Mouse (Mus musculus) spleen, adult 2 months (tissue): ENCODE measurements around the gene Rpia.

Experiments used
- CTCF ChIP-seq: fragments of 200-500 bp; IDR thresholded peaks from 2 replicates; pipeline ENCODE4 v1.5.1; 2011; ENCODE audit warnings: mild to moderate bottlenecking, inconsistent platforms; ENCODE audit not compliant: insufficient read depth, insufficient read length, insufficient replicate concordance; ENCODE audit errors: extremely low read depth
- POLR2A ChIP-seq: fragments of 200-500 bp; IDR thresholded peaks from 2 replicates; pipeline ENCODE4 v1.6.1; 2011; ENCODE audit warnings: low read depth, low read length, inconsistent platforms

DNA sequence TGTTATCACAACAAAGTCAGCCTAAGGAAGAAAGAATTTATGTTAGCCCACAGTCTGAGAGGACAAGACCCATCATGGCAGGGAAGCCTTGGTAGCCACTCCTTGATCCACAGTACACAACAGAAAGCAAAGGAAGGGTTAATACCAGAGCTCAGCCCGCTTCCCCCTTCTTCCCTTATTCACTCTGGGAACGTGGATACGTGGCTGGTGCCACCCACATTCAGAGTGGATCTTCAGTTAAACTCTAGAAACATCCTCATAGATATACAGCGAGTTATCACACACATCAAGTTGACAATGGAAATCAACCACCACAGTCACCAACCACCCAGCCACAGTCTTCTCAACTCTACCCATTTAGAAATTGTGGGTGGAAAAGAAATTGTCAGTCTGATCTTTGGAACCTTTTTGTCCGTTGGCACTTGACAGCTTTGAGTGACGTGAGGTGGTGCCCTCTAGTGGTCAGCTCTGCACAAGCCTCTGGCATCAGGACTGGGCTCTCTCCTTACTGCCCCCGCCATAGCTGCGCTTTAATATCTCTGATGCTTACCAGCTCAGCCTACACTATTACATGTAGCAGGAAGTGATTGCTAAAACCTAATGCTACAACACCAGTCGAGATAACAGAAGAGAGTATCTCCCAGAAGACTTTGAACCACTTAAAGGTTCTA, 5.7 kb upstream of the Rpia start:
- TF ChIP-seq CTCF = peak; percentile 86; the same call in 1 of the 2 replicates
- TF ChIP-seq POLR2A = no peak
